ENCODE assay signal across 17 mouse cellular contexts in genomic region chr12:82671591-82671990, GRCm38 (mm10).
"Had no signal": no experiment of that assay in that cellular context is flagged by ENCODE, and none has a peak within 500 bp of the region (broad histone marks: within the 10 kb centered on the region; RNA-seq: fewer than 3 reads in every experiment).

No protein-coding gene starts in this region.

- H3K4me3 ChIP-seq: lung, embryonic 15.5 days; megakaryocyte, embryonic 14.5 days; midbrain, embryonic 13.5 days; midbrain, embryonic 15.5 days; neural tube, embryonic 12.5 days; stomach, embryonic 15.5 days had no signal

- ATAC-seq: lung, postnatal 0 days; midbrain, embryonic 13.5 days; midbrain, embryonic 15.5 days had no signal

- DNase-seq: lung, adult 2 months; lung, postnatal 14 days; lung, postnatal 36 days; right cerebral cortex, postnatal 14 days; thymus, adult 2 months; thymus, postnatal 25 days; thymus, postnatal 4 days had no signal

- H3K4me2 ChIP-seq: lung, embryonic 15.5 days; midbrain, embryonic 11.5 days; midbrain, embryonic 13.5 days; midbrain, embryonic 15.5 days; neural tube, embryonic 12.5 days; stomach, embryonic 15.5 days had no signal

- H3K9ac ChIP-seq: lung, embryonic 15.5 days; midbrain, embryonic 13.5 days; midbrain, embryonic 15.5 days; neural tube, embryonic 12.5 days; stomach, embryonic 15.5 days had no signal

- H3K27me3 ChIP-seq: lung, embryonic 15.5 days; midbrain, embryonic 13.5 days; midbrain, embryonic 15.5 days; neural tube, embryonic 12.5 days; stomach, embryonic 15.5 days had no signal

- H3K9me3 ChIP-seq: lung, embryonic 15.5 days; megakaryocyte, embryonic 14.5 days; midbrain, embryonic 13.5 days; midbrain, embryonic 15.5 days; neural tube, embryonic 12.5 days; stomach, embryonic 15.5 days had no signal

- H3K36me3 ChIP-seq: lung, embryonic 15.5 days; midbrain, embryonic 13.5 days; midbrain, embryonic 15.5 days; neural tube, embryonic 12.5 days; stomach, embryonic 15.5 days had no signal

- H3K4me1 ChIP-seq: megakaryocyte, embryonic 14.5 days; neural tube, embryonic 12.5 days; stomach, embryonic 15.5 days had no signal

- H3K27ac ChIP-seq: lung, embryonic 15.5 days; macrophage; midbrain, embryonic 13.5 days; midbrain, embryonic 15.5 days; neural tube, embryonic 12.5 days; stomach, embryonic 15.5 days; stomach, postnatal 0 days had no signal
